Mouse (Mus musculus): ENCODE measurements around the gene Atoh8.
A peak's percentile ranks its signal among the peaks of the same experiment; 100 is the strongest.

The Atoh8 gene

DNA sequence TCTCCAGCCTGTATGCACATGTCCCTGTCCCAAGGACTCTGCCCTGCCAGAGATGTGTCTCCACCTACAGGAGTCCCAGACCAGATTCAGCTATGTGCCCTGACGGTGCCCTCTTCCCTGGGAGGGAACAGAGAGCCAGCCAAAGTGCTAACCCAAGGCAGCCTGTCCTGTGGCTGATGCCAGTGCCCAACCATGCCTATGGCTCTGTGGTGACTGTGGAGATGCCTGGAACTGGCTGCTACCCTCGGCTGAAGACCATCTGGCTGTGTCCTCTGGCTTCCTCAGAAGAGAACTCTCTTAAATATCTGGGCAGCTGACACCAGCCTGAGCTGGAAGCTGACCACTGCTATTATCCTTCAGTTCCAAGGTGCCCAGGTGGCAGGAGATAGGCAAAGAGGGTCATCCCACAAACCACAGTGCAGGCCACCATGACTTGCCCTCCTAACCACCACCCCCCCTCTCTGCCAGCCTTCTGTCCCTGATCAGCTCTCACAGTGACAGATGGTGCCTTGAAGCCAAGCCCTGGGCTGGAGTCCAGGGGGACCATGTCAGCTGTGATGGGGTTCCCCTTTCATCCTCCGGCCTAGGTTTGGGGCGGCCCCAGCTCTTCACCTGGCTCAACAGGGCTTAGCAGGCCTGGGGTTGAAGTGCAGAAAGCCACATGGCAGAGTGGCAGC, 18.7 kb upstream of the Atoh8 start:
- peak; percentile 94 for DNase-seq

DNA sequence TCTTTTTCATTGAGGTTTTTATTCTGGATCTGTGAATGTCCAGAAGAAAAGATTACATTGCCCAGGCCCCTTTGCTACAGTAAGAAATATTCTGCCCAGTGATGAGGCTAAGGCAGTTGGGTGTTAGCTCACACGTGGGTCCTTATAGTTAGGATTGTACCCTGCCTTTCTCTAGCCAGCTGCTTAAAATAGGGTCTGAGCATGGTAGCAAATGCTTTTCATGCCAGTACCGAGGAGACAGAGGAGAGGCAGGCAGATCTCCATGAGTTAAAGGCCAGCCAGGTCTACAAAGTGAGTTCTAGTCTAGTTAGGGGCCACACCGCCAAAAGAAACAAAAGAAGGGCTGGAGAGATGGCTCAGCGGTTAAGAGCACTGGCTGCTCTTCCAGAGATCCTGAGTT, 17.8 kb upstream of the Atoh8 start:
- DNase-seq: no peak

DNA sequence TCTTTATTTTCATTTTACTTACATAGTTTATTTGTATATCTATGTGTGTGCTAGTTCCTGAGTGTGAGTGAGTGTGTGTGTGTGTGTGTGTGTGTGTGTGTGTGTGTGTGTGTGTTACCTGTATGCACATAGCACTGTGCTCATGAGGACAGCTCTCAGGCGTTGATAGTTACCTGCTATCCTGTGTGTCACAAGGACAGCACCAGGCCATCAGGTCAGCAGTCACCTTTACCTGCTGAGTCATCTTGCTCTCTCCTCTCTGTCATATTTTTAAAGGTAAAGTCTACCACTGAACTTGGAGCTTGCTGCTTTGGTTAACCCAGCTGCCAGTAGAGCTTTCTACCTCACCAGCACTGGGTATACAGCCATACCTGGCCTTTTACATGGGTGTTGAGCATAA, 17.1 kb upstream of the Atoh8 start:
- DNase-seq: no peak

DNA sequence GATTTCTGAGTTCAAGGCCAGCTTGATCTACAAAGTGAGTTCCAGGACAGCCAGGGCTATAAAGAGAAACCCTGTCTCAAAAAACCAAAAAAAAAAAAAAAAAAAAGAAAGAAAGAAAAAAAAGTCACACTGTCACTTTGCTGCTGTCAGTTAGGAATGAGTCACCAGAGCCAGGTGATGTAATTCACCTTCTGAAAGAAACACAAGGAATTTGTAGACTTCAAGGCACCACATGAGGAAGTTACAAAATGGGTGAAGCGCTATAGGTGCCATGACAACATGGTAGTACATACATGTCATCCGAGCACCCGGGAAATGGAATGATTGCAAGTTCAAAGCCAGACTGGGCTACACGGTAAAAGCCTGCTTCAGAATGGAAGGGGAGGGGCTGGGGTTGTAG, 14.6 kb upstream of the Atoh8 start:
- no peak for DNase-seq

DNA sequence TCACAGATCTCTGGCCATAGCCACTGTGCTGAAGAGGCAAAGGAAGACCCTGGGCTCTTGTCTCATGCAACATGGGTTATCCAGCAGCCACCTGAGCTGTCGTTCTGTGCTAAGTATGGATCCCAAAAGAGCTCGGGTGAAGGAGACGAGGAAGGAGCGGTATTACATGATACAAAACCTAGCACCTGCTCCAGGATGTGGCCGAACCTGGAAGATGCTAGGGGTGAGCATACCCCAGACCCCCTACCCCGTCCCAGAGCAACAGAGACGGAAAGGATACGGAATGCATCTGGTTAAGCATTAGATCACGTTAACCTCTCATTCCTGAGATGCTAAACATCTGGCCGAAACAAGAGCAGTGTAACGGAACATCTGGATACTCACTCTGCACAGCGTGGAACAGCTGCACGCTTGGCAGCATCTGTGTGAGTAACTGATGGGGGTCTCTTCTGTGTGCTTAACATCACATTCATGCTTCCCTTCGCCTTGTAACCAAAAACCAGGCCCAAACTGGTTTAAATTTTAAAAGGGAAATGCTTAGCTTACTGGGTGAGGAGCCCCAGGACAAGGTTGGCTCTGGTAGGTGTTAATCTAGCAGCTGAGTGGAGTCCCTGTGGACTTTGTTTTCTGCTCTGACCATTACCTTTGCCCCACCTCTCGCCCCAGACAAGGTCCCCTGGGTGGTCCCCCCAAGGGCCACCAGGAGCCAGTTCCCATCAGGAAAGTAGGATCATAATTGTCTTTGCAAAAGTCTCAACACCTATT, 13.0 kb upstream of the Atoh8 start:
- DNase-seq: no peak

DNA sequence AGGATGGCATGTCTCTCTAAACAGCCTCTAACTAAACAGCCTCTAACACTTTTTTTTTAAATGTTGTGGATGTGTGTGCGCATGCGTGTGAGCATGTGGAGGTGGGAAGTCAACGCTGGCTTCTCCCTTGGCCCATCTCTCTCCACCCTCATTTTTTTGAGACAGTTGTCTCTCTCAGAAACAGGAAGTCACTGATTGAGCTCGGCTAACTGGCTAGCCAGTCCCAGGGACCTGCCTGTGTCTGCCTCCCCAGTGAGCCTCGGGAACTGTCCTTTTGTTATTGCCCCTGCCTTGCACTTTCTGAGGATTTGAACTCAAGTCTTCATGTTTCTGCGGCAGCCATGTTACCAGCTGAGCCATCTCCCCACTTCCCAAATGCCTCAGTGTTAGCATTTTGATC, 10.9 kb upstream of the Atoh8 start:
- DNase-seq: no peak

DNA sequence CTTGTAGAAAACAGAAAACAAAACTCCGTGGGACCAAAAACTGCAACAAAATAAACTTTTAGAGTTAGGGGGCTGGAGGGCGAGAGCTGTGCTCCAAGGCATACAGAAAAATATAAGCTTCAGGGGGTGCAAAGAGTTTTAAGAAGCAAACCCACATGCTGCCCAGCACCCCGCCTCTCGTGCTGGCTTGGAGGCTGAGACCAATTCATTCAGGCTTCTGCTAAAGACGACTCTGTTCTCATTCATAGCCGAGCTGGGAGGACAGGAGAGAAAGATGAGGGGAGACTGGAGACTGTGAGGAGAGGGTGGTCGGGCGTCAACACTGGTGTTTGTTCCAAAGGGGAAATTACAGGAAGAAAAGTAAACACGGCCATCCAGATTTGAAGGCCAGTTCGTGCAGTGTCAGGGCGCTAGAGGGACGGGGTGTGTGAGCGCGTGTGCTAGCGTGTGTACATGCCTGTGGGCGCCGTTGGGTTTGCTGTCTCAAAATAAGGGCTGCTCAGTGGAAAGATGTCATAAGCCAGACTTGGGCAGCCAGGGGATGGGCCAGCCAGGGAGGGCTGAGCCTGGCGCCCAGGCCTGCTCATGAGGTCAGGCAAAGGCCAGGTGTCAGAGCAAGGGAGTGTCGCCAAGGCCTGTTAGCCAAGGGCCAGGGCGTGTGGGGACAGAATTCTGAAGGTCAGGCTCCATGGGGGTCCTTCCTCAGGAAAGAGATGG, 9.3 kb upstream of the Atoh8 start:
- no peak for DNase-seq

DNA sequence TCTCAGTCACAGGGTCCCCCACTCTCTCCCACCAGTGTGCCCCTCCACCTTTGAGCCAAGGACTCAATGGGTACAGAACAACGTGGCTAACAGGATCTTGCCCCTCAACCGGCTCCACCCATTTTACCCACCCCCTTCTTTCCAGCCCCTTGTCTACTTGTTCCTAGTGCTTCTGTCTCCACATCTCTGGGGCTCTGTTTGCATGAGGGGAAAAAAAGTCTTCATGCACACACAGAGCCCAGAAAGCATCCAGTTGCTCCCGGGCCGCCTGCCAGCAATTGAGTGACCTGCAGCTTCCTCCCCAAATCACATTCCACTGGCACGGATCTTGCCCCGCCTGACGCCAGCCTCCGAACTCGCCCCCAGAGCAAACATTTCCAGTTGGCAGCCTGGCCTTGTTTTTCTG, 8.8 kb upstream of the Atoh8 start:
- peak; percentile 74 to 81 for DNase-seq

DNA sequence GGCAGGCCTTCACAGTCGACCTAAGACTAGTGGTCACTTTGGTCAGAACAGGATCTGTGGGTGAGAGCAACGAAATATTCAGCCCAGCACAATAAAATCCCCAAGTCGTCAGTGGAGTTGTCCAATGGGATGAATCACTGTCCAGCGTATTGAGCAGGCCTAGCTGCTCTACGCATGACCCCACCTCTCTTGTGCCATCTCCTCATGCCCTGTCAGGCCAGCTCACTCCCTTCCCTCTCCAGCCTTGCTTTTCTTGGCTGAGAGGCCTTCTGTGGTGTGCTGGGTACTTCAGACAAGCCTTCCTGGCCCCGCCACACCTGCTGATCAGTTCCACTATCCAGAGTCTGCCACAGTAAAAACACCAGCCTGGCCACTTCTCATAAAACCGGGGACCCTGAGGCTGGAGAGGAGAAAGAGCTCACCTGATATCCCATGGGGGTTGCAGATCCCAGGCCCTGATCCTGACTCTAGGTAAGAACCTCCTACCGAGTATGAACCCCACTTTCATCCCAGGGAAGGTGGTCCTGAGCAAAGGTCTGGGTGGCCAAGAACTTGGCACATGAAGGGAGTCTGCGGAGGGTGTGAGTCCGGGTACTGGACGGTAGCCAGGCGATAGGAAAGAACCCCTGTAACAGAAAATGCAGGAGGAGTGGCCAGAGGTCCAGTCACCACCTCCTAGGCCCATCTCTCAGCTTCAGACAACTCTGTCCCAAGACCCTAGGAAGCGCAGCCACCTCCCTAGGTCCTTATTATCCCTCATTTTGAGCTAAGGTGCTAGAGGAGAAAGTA, 7.3 kb upstream of the Atoh8 start:
- DNase-seq: no peak

DNA sequence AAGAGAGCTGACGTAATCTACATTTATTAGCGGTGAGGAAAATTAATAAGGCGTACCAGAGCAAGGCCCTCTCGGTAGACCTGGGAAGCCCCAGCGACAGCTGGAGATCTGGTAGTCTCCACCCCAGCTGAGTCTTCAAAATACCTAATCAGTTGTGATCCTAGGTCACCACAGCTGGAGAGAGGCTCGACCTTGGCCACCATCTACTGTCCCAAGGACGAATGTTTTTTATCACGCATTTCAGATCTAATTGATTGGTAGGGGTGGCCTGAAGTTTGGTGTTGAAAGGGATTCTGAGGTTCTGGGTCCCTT, 6.4 kb upstream of the Atoh8 start:
- no peak for DNase-seq

DNA sequence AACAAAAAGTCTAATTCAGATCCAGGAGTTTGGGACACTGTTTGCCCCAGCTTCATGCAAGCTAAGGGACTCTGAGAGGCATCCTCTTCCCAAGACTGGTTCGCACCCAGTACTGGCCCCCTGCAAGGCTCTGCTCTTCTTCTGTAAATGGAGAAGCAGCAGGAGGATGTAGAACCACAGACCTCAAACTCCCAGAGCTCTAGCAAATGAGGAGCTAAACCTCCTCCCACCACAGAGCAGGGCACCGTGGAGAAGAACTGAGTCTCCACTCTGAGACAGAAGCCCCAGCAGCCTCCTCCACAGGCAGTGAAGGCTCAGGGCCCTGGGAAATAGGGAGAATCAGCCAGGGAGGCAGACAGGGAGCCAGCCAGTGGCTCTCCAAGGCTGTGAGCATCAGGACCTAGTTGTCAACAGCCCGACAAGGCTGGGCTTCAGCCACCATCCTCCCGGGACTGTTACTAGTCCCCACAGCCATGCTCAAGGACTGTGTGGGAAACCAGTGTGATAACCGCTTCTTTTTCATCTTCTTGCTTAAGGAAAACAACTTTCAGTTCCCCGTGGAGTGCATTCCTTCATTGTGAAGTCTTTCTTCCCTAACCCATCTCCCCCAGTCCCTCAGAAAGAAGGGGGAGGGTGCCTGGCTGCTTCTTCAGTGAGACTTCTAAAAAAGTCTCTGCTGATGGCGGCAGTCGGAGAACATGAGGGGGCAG, 5.9 kb upstream of the Atoh8 start:
- no peak for DNase-seq

DNA sequence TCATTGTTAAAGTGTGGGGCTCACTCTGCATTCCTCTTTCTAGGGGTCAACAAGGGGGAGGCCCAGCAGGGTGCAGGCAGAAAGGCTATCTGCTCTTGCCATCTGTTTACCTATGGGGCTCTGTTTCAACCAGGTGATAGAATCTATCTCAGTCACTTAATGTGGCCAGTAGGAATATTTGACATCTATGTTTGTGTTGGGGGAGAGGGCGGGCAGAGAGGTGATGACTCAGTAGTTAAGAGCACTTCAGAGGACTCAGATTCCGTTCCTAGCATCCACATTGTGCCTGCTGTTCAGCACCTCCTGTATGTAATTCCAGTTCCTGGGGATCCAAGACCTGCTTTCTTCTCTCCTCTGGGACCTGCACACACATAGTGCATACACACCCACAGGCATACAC, 4.7 kb upstream of the Atoh8 start:
- no peak for DNase-seq

DNA sequence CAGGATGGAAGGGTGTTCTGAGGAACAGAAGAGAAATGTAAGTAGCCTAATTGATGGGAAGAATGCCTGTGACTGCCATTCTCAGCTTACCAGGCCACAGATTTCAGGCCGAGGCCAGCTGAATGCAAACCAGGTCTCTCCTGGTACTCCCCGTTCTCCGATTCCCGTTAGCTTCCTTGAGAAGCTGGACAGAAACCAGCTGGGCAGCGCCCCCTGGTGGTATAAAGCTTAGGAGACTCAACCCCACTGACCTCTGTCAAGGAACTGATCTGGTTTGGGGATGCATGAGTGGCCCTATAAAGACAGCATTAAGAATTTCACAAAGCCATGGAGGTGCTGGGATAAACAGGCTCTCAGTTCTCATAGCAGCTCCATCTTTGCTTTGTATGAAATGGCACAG, 1.7 kb upstream of the Atoh8 start:
- DNase-seq: peak; percentile 94 to 97

DNA sequence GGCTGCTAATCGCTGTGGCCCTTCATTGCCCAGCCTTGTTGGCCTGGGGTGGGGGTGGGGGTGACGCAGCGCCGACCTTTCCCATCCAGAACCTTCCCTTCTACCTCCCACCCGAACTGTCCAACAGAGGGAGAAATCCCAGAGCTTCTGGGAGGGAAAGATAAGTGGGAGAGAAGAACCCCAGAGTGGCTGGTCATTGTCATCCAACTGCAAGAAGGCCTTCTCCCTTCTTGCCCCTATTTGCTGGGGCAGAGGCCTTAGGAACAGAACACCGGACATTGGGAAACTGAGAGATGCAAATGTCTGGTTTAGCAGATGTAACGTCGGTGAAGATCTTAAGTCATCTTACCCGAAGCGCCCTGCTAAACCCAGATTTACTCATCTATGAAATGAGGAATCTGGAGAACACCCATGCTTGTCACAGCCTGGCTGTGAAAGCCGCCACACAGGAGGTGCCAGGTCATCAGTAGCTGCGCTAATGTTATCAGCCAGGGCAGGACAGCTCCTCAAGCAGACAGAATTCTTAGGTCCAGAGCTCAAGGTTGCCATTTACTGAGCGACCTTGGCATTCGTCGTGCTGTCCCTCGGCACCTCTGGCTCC, 530 bp upstream of the Atoh8 start:
- no peak for DNase-seq

DNA sequence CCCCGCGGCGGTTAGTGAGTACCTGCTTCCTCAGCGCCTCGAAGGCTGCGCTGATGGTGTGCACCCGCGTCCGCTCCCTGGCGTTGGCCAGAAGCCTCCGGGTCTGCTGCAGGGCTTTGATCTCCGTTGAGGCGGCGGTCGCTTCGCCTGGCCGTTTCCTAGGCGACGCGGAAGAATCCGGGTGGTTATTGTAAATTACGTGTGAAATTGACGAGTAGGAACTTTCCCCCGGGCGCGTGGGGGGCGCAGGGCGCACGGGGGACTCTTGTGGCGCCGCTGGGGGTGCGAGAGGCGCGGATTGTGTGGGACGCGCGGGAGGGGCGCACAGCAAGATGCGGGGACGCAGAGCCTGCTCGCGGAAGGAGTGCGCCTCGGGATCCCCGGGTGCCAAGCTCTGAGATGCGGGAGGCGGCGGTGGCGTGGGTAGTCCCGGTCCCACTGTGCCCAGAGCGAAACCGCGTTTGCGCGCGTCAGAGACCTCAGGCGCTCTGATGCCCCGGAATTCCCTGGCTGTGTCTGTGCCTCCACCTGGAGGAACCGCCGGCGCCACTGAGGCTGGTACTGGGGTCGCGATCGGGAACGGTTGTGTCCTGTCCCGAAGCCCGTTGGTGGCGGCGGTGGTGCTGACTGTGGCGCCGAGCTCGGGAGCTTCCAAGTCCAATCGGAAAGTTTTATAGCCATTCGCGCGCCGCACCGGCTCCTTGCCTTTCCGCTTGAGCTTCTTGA, 842 bp downstream of the Atoh8 start:
- peak; percentile 70 to 72 for DNase-seq

DNA sequence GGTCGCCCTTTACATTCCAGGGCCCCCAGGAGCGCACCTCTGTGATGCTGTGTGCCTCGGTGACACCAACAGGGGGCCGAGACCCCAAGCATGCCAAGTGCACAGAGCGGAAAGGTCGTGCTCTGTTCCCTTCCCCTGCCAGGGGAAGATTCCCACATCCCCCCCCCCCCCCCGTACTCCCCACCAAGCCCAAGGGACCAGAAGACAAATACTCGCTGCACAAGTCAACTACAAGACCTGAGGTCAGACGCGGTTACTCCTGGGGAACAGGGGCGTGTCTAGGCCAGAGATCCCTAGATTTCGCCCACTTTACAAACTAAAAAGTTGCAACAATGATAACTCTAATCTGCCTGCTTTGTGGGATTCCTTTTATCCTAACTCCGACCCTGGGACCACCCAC, 1.4 kb downstream of the Atoh8 start:
- no peak for DNase-seq

DNA sequence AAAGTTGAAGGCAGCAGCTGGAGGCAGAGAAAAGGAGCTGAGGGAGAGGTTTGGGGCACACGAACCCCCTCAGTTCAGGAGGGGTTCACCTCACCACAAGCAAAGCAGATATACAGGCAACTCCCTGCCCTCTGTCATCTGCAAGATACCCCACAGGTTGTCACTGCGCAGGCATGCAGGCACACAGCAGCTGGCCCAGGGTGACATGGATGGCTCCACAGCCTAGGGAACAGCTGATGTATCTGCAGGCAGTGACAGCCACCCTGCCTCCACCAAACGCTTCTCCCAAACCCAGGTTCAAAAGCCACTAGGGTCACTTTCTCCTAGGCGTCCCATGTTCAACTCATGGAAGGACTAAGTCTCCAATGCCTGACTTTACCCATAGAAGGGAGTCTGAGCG, 2.5 kb downstream of the Atoh8 start:
- DNase-seq: no peak

DNA sequence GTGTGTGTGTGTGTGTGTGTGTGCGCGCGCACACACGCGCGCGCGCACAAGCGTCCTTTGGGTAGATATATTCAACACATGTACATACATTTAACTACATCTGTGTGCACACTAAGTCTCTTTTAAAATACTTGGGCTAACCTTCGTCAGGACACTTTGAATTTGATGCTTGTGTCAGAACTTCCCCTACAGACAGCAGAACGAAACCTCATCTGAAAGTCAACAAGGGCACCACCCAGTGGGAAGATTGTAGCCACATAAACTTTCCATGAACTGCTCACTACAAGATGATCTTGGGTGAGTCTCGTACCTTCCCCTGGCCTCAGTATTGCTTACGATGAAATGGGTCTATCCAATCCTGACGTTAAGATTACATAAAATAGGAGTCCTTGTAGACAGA, 3.0 kb downstream of the Atoh8 start:
- peak in 1 of 2 experiments; percentile 20 for DNase-seq

DNA sequence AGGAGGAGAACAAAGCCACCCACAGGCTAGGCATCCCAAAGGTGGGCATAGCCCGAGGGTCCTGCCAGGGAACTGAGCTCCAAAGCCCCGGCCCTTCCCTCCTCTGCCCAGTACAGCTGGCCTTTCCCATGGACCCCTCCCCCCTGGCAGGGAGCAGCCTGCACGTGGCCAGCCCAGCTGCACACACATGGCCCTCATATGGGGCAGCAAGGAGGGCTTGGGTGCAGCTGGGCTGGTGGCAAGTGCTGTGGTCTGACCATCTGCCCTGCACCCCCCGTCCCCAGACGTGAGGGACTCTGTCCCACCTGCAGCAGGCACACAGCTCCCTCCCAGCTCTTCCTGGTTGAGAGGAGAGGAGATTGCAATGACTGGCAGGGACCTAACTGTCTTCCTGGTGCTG, 4.5 kb downstream of the Atoh8 start:
- peak in 1 of 2 experiments; percentile 61 for DNase-seq

DNA sequence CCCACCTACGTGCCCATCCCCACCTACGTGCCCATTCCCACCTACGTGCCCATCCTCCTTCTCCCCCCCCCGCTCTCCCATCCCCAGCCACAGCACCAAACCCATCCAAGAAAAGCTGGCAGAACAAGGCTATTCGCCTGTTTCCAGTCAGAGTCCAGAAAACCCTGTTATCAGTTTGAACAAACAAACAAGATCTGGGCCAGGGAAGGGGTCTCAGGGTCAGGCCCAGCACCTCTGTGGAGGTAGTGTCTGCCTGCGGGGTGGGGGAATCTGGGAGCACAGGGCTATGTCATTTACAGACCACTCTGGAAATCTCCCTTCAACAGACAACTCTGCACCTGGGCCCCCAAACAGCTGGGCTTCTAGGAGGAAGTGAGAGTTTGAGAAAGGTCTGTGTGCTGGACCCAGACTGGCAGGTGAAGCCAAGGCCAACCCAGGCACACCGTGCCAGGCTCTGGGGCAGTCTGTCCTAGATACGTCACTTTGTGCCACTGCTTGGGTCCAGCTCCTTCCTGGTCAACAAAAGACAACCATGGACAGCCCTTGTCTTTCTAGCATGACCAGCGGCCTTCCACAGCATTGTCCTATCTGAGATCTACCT, 7.6 kb downstream of the Atoh8 start:
- DNase-seq: no peak

DNA sequence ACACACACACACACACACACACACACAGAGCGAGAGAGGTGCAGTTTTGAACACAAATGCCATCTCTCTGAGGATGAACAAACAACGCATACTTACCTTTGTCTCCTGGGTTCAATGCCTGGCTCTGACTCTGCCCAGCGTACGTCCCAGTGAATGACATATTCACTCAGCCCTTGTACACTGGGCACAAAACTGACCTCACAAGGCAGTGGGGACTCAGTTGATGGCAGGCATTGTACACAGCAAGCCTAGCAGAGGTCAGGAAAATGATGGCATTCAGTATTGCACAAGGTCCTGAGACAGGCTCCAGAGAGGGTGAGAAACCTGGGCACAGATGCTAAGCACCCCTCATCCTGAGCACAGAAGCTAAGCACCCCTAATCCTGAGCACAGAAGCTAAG, 8.4 kb downstream of the Atoh8 start:
- DNase-seq: no peak
